Mouse (Mus musculus) thymus, adult 2 months (tissue): ENCODE data around the gene Syngr2.

Experiments used
- CTCF ChIP-seq: fragments of 200-500 bp; IDR thresholded peaks from 2 replicates; pipeline ENCODE4 v1.5.1; 2012; ENCODE audit warnings: mild to moderate bottlenecking, control low read depth, low read length, moderate library complexity, borderline replicate concordance; ENCODE audit not compliant: control insufficient read depth, poor library complexity, insufficient read depth; ENCODE audit errors: extremely low read depth
- POLR2A ChIP-seq: fragments of 200-500 bp; IDR thresholded peaks from 2 replicates; pipeline ENCODE4 v1.6.1; 2012; ENCODE audit warnings: mild to moderate bottlenecking, low read length, control low read depth, moderate library complexity; ENCODE audit not compliant: control insufficient read depth, poor library complexity, insufficient read depth; ENCODE audit errors: extremely low read depth

DNA sequence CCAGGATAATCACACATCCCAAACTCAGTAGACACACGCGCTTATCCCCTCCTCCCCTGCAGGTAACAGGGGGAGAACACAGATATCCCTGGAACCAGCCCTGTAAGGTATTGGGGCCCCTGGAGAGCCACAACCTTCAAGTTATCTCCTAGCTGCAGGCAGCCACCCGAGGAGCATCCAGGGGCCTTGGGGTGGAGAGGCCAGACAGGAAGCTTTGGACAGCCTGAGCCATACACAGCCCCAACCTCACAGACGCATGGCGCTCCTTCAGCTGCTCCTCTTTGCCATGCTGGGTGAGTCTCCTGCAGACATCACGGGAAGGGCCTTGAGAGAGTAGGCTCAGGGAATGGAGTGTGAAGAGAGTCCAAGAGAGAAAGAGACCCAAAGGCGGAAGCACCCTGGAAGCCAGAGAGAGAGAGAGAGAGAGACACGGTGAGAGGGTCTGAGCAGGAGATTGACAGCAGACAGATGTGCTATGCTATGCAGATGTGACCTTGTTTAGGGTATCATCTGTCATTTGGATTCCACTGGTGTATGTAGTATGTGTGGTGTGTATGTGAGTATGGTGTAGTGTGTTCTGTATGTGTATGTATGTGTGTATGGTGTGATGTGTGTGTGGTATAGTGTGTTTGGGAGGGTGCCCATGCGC is 11.8 kb upstream of the Syngr2 start, which contains the start of gene 6030468B19Rik:
- TF ChIP-seq POLR2A (no peak), CTCF (no peak)
